Mouse (Mus musculus) gastrocnemius, adult 2 months (tissue): ENCODE results near the gene Cfb. TPM values are rescaled to one million over a fixed set of nuclear protein-coding genes. Genes with fewer than 3 reads are reported as not detected.
A peak's percentile ranks its signal among the peaks of the same experiment; 100 is the strongest.
"Not testable (repeated sequence)": the region's sequence is repeated elsewhere in the genome, so short reads cannot be mapped to it uniquely, and the experiment has no call there.

ENCODE experiments used
- DNase-seq: peaks from one replicate; pipeline ENCODE4 v3.0.0; 2022
- H3K27ac ChIP-seq: fragments of 200-600 bp; 2 replicates; pipeline ENCODE4 v1.8.1; 2022; ENCODE audit warnings: mild to moderate bottlenecking
- H3K4me3 ChIP-seq: fragments of 200-600 bp; 2 replicates; pipeline ENCODE4 v1.8.1; 2022; ENCODE audit warnings: mild to moderate bottlenecking, moderate library complexity
- CTCF ChIP-seq: fragments of 200-600 bp; IDR thresholded peaks from 2 replicates; pipeline ENCODE4 v1.8.1; 2022; ENCODE audit warnings: antibody characterized with exemption, mild to moderate bottlenecking, moderate library complexity
- intact Hi-C: fragments of 180-260 bp; cut with DNase I; formaldehyde crosslinking; loops from one replicate; pipeline ENCODE4 v1.15.1; 2025
- total RNA-seq, 2 experiments: library from RNA; stranded (reverse); gene quantifications; 2 replicates each; pipeline ENCODE4 v1.2.3; 2021

The Cfb gene
- total RNA-seq, 2 experiments from 2014 or later = 1.9 to 2.0 TPM

DNA sequence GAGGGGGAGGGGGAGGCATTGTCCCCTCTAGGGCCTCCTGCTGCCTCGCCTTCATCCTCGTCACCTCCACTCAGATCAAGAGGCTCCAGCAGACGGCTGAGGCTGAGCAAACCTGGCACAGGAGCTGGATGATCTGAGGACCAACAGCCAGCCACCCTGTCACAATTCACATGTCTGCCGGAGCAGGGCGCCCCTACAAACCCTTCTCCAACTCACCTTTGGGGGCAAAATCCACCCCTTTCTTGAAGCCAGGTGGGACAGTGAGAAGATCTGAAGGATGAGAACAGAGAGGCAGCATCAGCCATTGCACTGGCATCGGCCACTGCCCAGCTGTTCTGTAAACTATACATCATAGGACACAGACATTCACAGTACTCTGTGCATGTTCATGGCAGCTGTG is 15.1 kb downstream of the Cfb start:
- DNase-seq = no peak
- TF ChIP-seq CTCF = no peak
- intact Hi-C loops = no loop called here
- no peak overlapping the region for H3K27ac ChIP-seq
- H3K4me3 ChIP-seq = no peak overlapping the region

DNA sequence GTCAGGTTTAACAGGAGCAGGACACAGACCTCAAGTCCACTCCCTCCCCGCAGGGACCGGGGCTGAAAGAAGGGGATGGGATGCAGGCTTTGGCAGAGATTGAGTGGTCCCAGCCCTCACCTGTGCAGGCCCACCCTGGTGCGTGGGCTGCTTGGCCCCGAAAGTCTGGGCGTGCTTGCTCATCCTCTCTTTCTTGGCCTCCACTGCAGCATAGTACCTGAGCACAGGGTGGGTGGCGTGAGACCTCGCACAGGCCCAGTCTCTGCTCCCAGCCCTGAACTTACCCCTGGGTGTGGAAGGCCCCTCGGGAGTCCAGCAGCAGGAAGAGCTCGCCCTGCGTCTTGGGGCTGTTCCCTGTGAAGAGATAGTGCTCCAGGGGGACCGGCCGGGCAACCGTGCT is 17.4 kb downstream of the Cfb start:
- Histone ChIP-seq H3K4me3 (no peak overlapping the region), H3K27ac (no peak overlapping the region)
- DNase-seq = no peak
- no peak for TF ChIP-seq CTCF
- intact Hi-C loops = no loop called here

DNA sequence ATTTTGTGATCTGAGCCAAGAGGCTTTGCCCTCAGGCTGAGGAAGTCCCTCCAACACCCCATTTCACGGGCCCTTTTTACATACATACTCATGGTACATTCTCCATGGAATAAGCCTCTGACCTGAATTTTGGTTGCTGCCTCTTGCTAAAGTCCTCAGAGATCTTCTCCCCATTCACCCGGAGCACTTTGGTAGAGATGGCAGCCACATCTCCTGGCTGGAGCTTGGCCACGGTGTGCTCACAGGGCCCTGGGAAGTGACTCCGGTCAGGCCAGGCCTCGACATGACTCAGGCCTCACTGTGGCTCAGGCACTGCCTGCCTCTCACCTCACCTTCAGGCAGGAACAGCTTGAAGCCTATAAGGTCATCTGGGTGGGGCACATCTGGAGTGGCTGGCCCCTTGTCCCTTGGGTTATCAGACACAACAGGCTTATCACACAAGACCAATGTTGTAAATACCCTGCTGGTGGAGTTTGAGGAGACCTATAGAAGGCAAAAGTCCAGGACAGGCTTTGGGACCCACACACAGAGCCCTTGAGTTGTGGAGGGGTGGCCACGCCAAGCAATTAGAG is 21.5 kb downstream of the Cfb start:
- TF ChIP-seq CTCF = no peak
- Histone ChIP-seq H3K27ac (no peak overlapping the region), H3K4me3 (no peak overlapping the region)
- intact Hi-C loops = no loop called here
- no peak for DNase-seq

DNA sequence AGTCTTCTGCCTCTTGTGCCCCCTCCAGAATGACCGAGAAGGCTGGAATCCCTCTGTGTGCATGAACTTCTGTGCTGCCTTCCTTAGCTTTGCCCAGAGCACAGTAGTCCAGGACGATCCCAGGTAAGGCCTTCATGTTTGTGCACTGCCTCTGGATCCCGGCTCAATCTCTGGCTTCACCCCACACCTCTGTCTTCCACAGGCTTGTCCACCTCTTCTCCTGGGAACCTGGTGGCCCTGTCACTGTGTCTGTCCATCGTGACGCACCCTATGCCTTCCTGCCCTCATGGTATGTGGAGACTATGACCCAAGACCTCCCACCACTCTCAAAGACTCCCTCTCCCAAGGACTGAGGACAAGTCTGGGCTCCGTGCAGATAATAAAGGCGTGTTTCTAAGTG is 23.5 kb downstream of the Cfb start:
- no peak for TF ChIP-seq CTCF
- Histone ChIP-seq H3K4me3 (no peak overlapping the region), H3K27ac (no peak overlapping the region)
- intact Hi-C loops = loop anchor here (10.0 kb wide), 1 partner anchor 194 kb away; the partner anchor contains the start of genes Atf6b and Fkbpl
- no peak for DNase-seq

DNA sequence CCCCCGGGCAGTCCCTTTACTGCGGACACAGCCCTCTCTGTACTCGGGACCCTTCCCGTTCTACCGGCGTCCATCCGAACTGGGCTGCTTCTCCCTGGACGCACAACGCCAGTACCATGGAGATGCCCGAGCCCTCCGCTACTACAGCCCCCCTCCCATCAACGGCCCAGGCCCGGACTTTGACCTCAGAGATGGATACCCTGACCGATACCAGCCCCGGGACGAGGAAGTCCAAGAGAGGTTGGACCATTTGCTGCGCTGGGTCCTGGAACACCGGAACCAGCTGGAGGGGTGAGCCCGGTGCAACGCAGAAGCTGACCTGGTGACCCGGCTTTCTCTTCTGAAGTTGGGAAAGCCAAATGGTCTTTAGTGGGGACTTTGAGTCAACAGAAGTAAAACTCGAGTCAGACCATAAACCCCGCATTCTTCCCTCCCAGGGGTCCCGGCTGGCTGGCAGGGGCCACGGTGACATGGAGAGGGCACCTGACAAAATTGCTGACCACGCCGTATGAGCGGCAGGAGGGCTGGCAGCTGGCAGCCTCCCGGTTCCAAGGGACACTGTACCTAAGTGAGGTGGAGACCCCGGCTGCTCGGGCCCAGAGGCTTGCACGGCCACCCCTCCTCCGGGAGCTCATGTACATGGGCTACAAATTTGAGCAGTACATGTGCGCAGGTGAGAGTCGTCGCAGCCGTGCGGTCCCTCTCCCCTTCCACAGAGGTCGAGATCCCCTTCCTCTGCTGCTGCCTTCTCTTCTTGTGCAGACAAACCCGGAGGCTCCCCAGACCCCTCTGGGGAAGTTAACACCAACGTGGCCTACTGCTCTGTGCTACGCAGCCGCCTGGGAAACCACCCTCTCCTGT is 24.6 kb downstream of the Cfb start:
- Histone ChIP-seq H3K27ac (peak overlapping the region; percentile 92), H3K4me3 (peak overlapping the region; percentile 89)
- DNase-seq = peak; percentile 37
- intact Hi-C loops = loop anchor here (10.0 kb wide), 1 partner anchor 193 kb away; the partner anchor contains the start of genes Atf6b and Fkbpl
- TF ChIP-seq CTCF = no peak

DNA sequence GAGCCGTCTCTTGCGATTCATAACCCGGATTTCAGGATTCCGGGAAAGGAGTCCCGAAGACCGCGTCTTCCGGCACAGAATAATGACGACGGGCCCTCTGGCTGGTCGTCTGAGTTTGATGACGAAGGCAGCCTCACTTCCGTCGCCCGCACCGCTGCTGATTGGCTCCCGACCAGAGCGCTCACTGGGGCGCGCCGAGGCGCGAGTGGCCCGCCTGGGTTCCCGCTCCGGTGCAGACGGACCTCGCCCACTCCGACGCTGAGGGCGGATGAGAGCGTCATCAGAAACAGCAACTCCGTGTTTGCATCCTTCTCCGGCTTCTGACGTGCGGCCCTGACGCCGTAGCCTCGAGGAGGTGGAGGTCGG is 25.5 kb downstream of the Cfb start, which contains the start of the genes Stk19 and Dxo:
Gene Stk19 (minus strand): TSS at position 90 of the 366 bp plus-strand sequence.
Gene Dxo (plus strand): TSS at position 164 of the 366 bp plus-strand sequence.
- intact Hi-C loops = loop anchor here (10.0 kb wide), 1 partner anchor 192 kb away; the partner anchor contains the start of genes Atf6b and Fkbpl
- no peak for TF ChIP-seq CTCF
- peak within 1 kb of the TSS; percentile 92 for H3K27ac ChIP-seq

DNA sequence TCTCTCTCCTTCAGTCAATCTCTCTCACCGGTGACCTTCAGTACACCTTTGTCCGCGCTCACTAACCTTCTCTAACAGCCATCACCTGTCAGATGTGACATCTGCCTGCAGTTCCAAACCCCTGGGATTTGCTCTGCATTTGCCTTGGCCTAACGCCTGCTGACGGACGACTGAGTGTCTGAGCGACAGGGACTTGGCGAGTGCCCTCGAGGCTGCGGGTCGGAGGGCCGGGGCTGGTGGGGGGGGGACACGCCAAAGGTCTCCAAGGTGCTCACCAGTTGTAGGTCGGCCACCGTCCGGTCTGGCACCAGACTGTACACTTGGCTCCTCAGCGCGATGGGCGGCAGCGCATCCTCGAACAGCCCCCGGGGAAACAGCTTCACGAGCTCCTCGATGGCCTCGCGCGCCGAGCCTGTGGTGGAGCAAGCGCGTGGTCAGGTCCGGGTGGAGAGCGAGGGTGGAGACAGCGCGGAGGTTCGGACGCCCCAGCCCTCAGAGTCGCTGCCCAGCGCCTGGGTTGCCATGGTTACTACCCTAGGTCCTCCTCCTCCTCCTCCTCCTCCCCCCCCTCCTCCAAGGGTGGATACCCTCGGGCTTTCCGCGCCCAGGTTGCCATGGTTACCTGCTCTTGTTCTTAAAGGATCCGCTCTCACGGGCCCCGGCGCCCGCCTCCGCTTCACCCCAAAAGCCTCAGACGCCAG is 26.0 kb downstream of the Cfb start:
- no peak for DNase-seq
- intact Hi-C loops = loop anchor here (10.0 kb wide), 1 partner anchor 192 kb away; the partner anchor contains the start of genes Atf6b and Fkbpl
- H3K27ac ChIP-seq = peak overlapping the region; percentile 92
- no peak for TF ChIP-seq CTCF
- H3K4me3 ChIP-seq = peak overlapping the region; percentile 89

More for the DNA sequence above, 25.5 kb downstream of the Cfb start, which contains the start of the genes Stk19 and Dxo:
- H3K4me3 ChIP-seq = peak within 1 kb of the TSS; percentile 89
- peak; percentile 97 for DNase-seq

DNA sequence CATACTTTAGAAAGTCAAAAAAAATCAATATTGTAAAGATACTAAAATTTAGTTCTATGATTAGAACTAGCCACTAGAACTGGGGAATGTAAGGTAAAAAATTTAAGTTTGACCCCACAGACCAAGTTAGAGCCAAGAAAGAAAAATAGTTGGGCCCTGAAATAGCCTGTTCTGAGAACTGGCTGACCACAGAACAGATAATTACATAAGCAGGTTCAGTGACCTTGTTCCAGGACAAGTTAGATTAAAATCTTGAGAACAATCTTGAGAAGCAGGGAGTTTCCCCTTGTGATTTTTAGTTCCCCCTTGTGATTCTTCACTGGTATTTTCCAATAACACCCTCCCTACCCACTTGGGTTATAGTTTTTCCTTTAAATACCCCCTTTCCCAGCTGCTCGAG is 31.5 kb downstream of the Cfb start:
- not testable (repeated sequence) for H3K4me3 ChIP-seq, H3K27ac ChIP-seq, DNase-seq
- intact Hi-C loops = loop anchor here (10.0 kb wide), 1 partner anchor 186 kb away; the partner anchor contains the start of genes Atf6b and Fkbpl

DNA sequence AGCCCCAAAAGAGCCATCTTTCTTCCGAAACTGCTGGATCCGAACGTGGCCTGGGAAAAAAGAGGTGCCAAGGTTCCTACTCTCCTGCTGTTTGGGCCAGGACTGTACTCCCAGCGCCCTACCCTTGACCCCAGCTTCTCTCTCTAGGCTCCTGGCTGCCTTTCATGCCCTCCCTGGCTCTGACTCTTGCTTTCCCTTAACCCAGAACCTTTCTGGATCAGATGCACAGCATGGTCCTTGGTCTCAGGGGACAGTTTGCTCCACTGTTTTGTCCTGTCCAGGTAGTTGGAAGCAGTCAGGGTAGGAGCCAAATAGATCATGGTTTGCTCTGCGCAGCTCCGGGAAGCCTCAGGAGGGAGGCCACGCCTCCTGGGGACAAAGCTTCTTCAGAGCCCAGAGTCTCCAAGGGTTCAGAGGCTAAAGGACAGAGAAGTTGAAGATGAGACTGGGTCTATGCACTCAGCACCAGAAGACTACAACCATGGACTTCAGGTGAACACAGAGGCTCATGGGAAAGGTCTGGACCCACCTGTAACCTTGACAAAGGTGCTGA is 47.4 kb downstream of the Cfb start:
- no peak overlapping the region for H3K4me3 ChIP-seq
- intact Hi-C loops = no loop called here
- no peak for TF ChIP-seq CTCF
- H3K27ac ChIP-seq = no peak overlapping the region
- no peak for DNase-seq

DNA sequence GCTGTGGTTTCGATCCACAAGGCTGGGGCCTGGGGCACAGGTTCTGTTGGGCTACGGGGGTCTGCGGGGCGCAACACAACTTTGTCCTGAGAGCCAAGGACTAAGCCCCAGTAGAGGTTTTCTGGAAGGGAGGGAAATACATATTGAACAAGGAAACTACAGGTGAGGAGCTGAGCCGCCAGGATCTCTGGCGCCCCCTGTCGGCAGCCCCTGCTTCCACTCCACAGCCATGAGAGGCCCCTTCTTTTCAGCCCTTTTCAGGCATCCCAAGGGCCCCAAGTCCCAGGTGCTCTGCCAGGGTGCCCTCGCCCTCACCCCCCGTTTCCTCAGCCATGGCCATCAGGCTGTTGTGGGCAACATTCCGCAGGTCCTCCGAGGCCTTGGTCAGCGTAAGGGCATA is 48.6 kb downstream of the Cfb start:
- H3K27ac ChIP-seq, intact Hi-C loops, H3K4me3 ChIP-seq: not testable (repeated sequence)
- DNase-seq = peak; percentile 55
- peak; percentile 81 for TF ChIP-seq CTCF

DNA sequence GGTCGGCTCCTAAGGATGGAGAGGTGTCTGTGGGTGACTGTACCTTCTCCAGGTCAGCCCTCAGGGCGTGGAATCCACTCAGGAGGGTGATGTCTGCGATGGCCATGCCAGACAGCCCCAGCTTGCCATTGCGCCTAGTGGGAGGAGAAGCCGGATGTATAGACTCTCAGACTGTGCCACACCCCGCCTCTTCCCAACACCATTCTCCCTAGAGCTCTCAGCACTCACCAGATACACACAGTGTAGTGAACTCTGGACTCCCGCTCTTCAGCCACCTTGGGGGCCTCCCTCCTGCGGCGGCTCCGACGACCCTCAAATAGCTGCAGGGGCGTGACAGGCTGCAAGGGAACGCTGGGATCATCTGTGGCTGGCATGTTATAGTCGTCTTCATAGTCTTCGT is 51.0 kb downstream of the Cfb start:
- H3K4me3 ChIP-seq = no peak overlapping the region
- DNase-seq = no peak
- TF ChIP-seq CTCF = no peak
- no peak overlapping the region for H3K27ac ChIP-seq
- intact Hi-C loops = no loop called here

DNA sequence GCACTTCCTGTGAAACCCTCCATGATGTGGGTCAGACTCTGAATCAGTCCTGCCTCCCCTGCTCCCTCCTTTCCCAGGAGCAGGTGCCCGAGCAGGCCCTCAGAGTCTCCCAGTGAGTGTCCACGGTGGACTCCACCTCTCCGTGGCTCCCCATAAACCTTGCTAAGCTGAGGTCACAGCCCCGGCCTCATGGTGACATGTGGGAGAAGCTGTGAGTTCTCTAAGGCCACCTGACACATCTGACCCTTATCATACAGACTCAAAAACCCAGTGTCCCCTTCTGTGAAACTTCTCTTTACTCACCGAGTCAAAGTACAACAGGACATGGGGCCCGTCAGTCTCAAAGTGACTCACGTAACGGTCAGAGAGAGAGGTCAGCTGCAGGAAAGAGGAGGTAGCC is 51.5 kb downstream of the Cfb start:
- H3K4me3 ChIP-seq, H3K27ac ChIP-seq, intact Hi-C loops, DNase-seq: not testable (repeated sequence)

DNA sequence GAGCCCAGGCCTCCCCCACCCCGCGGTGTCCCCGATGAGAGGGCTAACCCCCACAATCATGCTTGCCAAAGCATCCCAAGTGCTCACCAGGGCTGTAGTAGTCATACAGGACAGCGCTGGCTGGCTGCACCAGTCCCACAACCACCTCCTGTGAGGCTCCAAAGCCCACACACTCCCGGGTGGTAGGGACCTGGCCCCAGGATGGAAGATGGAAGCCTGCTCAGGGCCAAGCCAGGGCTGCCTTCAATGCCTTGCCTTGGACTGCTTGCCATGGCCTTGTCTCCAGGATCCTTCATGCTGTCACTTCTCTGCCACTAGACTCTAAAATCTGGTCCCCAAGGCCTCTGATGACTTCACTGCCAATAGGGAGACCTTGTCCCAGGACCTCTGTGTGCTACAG is 51.9 kb downstream of the Cfb start:
- DNase-seq, H3K27ac ChIP-seq, H3K4me3 ChIP-seq, intact Hi-C loops: not testable (repeated sequence)
